Mouse (Mus musculus) forebrain, embryonic 12.5 days (tissue): ENCODE measurements around the gene Rxfp4. TPM values are rescaled to one million over a fixed set of nuclear protein-coding genes. Genes with fewer than 3 reads are reported as not detected.

Experiments
- polyA plus RNA-seq: library from polyadenylated mRNA; unstranded; fragments of >200 nt; fragmentation: Nextera tagmentation; extraction: Ambion mirVana; gene quantifications from 2 replicates; pipeline ENCODE4 v1.2.1, GENCODE M21; 2016

Rxfp4 gene
- polyA plus RNA-seq, 1 experiment from 2014 or later: not detected

Other genes with a start within 250 kb of the Rxfp4 start
- 119 and 120 TPM in 2 replicates for gene Pmf1, start 242.8 kb downstream of the Rxfp4 start, polyA plus RNA-seq
- 22.7 and 24.9 TPM in 2 replicates for gene Slc25a44, start 228.0 kb downstream of the Rxfp4 start, polyA plus RNA-seq
- gene Sema4a, start 192.0 kb downstream of the Rxfp4 start, polyA plus RNA-seq: 15.3 and 16.0 TPM in 2 replicates
- 23.2 and 25.8 TPM in 2 replicates for gene Lmna, start 143.2 kb downstream of the Rxfp4 start, polyA plus RNA-seq
- gene Mex3a, start 120.7 kb downstream of the Rxfp4 start, polyA plus RNA-seq: 51.0 and 53.2 TPM in 2 replicates
- 0.82 and 1.2 TPM in 2 replicates for gene Rab25, start 104.8 kb downstream of the Rxfp4 start, polyA plus RNA-seq
- 137 and 138 TPM in 2 replicates for gene Lamtor2, start 100.1 kb downstream of the Rxfp4 start, polyA plus RNA-seq
- 64.1 and 64.4 TPM in 2 replicates for gene Ubqln4, start 99.4 kb downstream of the Rxfp4 start, polyA plus RNA-seq
- gene Ssr2, start 77.3 kb downstream of the Rxfp4 start, polyA plus RNA-seq: 118 and 135 TPM in 2 replicates
- 146 and 147 TPM in 2 replicates for gene Arhgef2, start 47.2 kb downstream of the Rxfp4 start, polyA plus RNA-seq
- 117 and 118 TPM in 2 replicates for gene Khdc4, start 32.7 kb upstream of the Rxfp4 start, polyA plus RNA-seq
- 38.2 and 40.9 TPM in 2 replicates for gene Rit1, start 63.7 kb upstream of the Rxfp4 start, polyA plus RNA-seq
- 200 and 213 TPM in 2 replicates for gene Syt11, start 122.0 kb upstream of the Rxfp4 start, polyA plus RNA-seq
- 20.8 and 21.4 TPM in 2 replicates for gene Gon4l, start 182.1 kb upstream of the Rxfp4 start, polyA plus RNA-seq